Mouse (Mus musculus): ENCODE results near the gene Il17rc.
A peak's percentile ranks its signal among the peaks of the same experiment; 100 is the strongest.

Gene Il17rc

DNA sequence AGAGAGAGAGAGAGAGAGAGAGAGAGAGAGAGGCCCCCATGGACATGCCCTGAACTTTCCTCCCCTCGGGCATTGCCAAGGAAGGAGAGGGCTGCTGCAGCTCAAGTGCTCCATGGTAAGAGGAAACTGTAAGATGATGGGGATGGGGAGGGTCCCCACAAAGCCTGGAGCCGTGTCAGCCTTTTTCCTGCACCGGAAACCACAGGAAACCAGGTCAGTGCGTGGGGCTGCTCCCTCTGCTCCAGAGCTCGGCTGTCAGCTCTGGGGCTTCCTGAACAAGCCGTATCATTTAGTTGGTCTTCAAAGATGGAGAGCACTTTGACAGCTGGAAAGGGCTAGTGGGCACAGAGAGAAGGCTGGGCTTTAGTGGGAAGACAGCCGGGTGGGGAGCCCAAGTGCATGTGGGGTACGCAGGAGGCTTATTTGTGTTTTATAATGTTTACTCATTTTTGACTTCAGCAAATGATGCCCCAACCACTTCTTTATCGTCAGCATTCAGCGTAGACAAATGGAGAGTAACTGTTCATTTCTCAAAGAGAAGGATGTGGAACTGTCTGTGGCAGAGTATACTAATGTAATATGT, 13.2 kb upstream of the Il17rc start, which contains the start of gene Il17re:
Il17re (plus strand) TSS at position 533 of the 583 bp plus-strand sequence.
- no peak for DNase-seq

DNA sequence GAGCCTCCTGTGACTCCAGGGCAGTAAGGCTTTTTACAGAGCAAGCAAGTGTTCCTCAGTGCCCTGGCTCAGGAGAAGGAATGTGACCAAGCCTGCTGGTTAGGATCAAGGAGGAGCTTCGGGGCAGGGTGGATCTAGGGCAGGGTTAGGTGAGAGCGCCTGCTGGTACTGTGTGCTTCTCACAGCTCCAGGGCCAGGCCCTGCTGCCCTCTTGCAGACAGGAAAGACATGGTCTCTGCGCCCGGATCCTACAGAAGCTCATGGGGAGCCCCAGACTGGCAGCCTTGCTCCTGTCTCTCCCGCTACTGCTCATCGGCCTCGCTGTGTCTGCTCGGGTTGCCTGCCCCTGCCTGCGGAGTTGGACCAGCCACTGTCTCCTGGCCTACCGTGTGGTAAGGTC, 12.6 kb upstream of the Il17rc start:
- peak; percentile 59 for DNase-seq

DNA sequence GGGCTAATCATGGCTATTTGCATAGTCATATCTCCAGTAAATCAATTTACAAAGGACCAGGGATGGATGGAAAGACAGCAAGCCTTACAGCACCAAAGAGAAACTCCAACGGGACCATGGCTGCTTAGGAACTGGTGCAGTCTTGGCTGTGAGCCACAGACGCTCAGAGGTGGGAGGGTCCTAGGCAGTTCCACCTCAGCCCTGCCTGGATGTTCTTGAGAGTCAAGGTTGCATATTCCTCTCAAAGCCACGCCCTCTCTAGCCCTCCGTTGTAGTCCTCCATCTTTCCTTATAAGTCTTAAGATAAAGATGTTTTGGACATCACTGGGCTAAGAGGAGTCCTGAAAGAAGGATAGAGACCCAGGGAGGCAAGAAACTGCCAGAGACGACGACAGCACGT, 7.2 kb upstream of the Il17rc start:
- DNase-seq = no peak

DNA sequence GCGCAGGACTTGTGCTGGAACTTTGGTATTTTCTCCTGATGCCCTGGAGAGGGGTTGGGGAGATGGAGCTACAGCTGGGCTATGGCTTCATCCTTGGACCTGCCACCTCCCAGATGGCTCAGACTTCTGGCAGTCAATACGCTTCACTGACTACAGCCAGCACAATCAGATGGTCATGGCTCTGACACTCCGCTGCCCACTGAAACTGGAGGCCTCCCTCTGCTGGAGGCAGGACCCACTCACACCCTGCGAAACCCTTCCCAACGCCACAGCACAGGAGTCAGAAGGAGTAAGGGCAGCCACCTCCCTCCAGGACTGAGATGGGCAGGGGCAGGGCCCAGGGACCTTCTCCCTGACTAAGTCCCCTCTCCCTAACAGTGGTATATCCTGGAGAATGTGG, 5.6 kb upstream of the Il17rc start:
- DNase-seq = no peak

DNA sequence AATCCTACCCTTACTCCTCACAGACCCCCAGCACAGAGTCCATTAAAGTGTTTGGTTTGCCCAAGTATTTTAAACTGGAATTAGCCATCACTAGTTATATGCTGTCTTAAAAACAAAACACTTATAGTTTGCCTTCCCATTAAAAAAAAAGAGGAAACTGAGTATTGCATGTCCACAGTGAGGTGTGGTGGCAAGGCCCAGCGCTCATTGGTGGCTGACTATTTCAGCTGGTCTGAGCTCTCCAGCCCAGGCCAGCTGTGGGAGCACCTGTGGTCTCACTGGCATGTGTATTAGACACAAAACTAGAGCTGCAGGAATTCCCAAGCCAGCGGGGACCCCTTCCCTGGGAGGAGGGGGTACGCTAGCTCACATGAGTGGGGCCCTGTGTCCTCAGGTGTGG, 2.7 kb upstream of the Il17rc start:
- DNase-seq = no peak

DNA sequence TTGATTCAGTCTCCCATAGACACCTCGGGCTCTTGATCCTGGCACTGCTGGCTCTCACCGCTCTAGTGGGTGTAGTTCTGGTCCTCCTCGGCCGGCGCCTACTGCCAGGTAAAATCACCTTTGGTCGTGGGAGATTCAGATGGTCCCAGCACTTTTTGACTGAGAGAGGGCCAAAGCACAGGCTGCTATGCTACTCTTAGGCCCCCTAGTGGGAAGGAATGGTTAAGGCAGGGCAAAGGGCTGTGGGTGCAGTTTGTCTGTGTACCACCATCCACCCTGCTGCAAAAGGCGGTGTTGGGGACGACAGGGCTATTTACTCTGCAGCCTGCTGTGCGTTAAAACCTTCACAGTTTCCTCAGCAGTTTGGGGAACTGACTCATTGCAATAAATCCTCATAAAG, 2.2 kb upstream of the Il17rc start:
- DNase-seq = peak; percentile 80

DNA sequence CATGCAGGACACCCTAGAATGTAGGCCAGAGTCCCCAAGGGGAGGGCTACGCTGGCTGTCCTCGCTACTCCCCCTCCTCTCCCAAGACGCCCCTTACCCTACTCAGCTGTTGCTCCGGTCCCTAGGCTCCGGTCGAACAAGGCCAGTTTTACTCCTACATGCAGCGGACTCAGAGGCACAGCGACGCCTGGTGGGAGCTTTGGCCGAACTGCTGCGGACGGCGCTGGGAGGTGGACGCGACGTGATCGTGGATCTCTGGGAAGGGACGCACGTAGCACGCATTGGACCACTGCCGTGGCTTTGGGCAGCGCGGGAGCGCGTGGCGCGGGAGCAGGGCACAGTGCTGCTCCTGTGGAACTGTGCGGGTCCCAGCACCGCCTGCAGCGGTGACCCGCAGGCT, 1.8 kb upstream of the Il17rc start:
- peak; percentile 86 for DNase-seq

DNA sequence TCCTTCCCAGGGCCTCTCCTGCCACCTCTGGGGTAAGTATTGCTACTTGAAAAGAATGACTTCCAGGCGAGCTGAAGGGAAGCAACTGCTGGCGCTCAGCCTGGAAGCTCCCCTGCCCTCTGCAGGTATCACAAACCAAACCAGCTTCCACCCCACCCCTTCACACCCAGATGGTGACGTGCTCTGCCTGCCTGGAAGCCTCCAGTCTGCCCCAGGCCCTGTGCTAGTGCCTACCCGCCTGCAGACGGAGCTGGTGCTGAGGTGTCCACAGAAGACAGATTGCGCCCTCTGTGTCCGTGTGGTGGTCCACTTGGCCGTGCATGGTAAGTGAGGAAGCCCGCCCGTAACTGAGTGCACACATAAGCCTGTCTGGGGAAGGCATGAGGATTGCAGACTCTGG, 834 bp downstream of the Il17rc start:
- no peak for DNase-seq

DNA sequence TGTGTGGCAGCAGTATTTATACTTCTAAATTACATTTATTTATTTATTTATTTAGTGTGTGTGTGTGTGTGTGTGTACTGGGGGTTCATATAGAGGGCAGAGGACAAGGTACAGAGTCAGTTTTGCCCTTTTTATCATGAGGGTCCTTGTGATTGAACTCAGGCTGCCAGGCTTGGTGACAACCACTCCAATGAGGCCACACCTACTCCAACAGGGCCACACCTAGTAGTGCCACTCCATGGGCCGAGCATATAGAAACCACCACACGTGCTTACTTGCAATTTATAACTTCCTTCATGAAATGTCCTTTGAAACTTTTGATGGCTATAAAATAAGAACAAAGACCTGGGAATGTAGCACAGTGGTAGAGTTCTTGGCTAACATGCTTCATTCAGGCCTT, 2.0 kb downstream of the Il17rc start:
- DNase-seq = no peak

DNA sequence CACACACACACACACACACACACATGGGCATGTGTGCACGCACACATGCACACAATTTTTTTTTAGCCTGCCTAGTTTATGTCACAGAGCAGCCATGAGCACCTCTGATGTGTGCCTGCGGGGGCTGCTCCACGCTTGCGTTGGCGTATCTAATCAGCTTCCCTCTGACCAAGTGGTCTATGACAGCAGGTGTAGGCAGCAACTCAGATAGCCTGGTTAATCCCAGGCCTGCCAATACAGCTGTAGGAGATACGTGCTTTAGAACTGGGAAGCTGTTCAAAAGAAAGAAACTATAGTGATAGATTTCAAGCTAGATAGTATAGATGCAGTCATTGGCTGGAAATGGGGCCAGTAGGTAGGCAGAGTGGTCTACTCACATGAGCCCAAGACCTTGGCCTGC, 2.5 kb downstream of the Il17rc start:
- DNase-seq = no peak

DNA sequence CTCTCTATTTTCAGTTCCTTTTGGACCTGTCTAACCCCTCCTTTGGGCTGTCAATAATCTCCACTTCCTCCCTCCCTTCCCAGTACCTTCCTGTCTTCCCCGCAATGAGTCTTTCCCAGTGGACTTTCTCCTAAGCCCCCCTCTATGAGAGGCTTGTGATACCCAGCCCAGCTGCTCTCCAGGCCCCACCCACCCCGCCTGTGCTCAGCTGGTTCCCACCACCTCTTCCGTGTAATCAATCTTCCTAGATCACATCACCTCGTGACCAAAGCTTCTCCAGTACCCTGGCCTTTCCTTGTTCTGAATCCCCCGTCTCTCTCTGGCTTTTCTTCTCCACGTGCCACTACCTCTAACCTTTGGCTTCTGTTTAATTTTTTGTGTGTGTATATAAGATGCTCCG, 6.1 kb downstream of the Il17rc start:
- DNase-seq = no peak

DNA sequence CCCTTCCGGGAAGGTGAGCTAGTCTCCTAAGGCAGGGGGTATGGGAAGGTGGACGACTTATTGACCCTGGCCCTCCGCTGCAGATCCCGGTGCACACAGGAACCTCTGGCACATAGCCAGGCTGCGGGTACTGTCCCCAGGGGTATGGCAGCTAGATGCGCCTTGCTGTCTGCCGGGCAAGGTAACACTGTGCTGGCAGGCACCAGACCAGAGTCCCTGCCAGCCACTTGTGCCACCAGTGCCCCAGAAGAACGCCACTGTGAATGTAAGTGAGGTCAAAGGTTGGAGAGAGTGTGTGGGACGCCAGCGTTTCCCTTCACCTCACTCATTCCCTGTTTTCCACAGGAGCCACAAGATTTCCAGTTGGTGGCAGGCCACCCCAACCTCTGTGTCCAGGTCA, 7.7 kb downstream of the Il17rc start:
- DNase-seq = peak; percentile 30

DNA sequence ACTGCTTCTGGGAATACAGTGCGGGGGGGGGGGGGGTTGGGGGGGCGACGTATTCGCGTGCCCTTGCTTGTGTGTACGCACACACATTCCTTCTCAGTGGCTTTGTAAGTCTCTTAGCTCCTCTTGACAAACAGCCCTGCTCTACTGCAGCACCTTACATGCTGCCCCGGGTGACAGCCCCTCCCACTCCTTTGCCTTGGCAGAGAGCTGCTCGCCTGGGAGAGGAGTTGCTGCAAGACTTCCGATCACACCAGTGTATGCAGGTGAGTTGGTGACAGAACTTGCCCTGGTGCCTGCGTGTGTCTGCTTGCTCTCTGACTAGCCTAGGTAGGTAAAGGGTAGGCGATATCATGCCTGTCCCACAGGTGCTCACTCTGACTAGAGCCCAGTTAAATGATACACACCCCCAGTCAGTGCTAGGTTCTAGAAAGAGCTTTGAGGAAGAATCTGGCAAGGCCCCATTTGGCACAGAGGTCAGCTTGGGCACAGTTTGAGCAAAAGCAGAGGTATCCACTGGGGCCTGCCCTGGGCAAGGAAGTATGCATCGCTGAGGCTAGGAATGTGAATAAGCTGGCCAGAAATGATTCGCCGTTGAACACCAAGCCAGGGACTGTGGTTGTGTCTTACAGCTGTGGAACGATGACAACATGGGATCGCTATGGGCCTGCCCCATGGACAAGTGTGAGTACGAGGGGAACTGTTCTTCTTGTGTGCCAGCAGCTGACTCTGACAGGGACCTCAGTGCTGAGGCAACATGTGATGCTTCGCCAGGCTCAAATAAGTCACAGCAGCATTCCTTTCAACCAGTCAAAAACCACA, 9.5 kb downstream of the Il17rc start:
- DNase-seq = peak; percentile 60

DNA sequence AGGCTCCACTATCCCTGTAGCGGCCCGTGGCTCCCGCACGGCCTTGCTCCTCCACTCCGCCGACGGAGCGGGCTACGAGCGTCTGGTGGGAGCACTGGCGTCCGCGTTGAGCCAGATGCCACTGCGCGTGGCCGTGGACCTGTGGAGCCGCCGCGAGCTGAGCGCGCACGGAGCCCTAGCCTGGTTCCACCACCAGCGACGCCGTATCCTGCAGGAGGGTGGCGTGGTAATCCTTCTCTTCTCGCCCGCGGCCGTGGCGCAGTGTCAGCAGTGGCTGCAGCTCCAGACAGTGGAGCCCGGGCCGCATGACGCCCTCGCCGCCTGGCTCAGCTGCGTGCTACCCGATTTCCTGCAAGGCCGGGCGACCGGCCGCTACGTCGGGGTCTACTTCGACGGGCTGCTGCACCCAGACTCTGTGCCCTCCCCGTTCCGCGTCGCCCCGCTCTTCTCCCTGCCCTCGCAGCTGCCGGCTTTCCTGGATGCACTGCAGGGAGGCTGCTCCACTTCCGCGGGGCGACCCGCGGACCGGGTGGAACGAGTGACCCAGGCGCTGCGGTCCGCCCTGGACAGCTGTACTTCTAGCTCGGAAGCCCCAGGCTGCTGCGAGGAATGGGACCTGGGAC, 11.4 kb downstream of the Il17rc start:
- DNase-seq = peak; percentile 66

DNA sequence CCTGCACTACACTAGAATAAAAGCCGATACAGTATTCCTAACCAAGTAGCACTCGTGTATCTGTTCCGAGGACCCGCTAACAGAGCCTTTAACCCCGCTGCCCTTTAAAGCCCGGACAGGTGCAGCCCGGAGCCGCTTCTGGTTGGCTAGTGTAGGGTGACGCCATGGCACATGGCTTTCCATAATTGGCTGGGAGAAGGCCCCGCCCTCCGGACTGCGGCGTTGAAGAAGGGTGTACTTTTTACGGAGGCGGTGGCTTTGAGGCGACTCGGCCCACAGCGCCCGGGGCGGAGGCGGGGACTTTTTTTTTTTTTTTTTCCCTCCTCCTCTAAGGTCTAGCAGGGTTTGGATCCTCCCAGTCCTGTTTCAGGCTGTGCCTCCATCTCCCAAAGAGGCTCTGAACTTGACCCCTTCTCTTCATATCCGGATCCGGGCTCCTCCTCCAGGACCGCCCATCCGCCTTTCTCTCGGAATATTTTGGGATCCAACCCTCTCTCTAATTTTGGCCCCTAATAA, 11.9 kb downstream of the Il17rc start, which contains the start of gene Creld1:
Creld1 (plus strand) TSS at position 198 of the 516 bp plus-strand sequence.
- peak; percentile 95 for DNase-seq

DNA sequence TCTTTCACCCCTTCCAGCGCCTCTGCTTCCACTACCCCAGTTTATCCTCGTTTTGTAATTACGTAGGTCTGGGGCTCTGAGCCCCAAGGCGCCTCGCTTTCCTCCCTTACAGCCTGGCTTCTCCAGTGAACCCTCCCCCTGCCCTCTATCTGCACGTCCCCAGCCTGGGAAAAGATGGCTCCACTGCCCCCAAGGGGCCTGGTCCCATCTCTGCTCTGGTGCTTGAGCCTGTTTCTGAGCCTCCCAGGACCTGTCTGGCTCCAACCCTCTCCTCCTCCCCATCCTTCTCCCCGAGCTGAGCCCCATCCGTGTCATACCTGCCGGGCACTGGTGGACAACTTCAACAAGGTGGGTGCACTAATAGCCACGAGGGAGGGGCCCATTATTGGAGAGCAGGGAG, 12.5 kb downstream of the Il17rc start:
- DNase-seq = no peak

DNA sequence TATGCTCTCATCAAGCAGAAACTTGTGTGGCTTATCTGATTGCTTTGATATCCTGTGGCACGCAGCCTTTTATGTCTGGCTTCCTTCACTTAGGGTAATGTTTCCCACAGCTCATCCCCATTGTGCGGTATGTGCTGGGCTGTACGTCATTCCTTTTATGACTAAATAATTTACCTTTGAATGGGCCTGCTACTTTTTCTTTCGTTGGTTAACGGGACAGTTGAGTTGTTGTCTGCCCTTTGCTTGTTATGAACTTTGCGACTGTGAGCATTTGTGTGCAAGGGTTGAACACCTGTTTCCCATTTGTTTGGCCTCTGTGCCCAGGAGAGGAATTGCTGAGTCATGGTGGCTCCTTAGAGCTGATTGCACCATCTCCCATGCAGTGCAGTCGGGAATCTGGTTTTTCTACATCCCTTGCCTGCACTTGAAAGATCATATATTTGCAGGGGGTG, 15.9 kb downstream of the Il17rc start:
- DNase-seq = no peak

DNA sequence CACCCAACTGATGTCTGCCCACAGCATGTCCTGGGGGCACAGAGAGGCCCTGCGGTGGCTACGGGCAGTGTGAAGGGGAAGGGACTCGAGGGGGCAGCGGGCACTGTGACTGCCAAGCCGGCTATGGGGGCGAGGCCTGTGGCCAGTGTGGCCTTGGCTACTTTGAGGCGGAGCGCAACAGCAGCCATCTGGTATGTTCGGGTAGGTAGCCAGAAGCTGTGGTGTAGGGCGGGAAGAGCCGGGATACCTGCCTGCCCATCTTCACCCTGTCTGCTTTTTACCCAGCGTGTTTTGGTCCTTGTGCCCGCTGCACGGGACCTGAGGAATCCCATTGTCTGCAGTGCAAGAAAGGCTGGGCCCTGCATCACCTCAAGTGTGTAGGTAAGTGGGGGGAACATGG, 18.2 kb downstream of the Il17rc start:
- no peak for DNase-seq

DNA sequence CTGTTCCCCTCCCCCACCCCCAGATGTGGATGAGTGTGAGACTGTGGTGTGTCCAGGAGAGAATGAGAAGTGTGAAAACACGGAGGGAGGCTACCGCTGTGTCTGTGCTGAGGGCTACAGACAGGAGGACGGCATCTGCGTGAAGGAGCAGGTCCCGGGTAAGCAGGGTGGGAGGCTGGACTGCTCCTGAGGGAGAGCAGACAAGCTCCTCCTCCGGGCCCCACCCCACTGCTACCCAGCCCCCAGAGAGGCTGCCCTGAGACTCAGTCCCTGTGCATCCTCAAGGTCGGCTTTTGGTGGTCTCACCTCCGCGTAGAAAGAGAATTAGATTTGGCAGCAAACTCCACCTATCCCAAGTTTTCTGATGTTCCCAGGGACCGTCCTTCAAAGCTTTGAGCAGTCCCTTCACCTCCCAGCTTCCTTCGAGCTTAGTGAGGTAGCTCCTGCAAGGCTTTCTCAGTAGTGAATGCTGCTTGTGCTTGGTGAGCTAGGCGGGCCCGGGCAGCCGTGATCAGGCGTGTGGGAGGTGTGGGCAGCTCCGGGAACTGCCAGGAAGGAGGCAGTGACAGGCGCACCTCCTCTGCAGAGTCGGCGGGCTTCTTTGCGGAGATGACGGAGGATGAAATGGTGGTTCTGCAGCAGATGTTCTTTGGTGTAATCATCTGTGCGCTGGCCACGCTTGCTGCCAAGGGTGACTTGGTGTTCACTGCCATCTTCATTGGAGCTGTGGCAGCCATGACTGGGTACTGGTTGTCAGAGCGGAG, 21.1 kb downstream of the Il17rc start:
- DNase-seq = no peak

DNA sequence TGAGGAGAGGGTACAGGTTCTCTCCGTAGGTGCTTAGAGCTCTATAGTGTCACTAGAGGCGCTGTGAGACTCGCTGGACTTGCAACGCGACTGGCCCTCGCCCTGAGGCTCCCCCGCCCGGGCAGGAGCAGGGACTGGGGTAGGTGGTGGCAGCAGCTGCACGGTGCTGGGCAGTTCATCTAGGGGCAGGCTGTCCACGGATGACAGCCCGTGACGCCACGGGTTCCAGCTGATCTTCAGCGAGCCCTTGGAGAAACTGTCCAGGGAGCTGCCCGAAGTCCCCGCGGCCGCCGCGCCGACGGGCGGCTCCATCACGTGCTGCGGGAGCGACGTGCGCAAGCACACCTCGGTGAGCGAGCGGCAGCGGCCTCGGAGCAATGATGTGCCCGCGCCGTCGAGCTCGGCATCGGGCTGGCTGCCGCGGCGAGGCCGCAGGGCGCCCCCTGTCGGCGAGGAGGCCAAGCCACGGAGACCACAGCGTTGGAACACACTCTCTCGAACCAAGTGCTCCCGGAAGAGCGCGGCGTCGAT, 23.1 kb downstream of the Il17rc start:
- DNase-seq = peak; percentile 83

DNA sequence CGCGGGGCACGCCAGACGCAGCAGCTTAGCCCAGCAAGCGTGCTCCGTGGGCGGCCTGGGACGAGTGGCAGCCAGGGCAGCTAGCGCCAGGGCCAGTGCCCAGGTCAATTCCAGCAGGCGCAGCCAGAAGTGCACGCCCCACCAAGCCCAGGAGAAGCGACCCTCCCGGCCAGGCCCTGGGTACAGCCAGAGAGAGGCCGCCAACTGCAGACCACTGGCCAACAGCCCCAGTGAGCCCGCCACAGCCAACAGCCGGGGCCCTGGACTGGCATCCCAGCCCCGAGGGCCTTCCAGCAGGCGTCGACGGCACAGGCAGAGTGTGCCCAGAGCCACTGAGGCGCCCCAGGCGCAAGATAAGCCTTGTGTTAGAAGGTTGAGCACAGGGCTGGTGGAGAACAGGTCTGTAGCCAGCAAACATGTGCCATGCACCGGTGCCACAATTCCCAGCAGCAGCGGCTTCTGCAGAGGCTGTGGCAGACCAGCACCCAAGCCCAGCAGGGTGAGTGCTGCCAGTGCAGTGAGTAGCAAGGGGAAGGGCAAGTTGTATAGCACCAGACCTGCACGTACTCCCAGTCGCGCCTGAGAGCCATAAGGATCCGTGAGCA, 23.9 kb downstream of the Il17rc start:
- DNase-seq = no peak

DNA sequence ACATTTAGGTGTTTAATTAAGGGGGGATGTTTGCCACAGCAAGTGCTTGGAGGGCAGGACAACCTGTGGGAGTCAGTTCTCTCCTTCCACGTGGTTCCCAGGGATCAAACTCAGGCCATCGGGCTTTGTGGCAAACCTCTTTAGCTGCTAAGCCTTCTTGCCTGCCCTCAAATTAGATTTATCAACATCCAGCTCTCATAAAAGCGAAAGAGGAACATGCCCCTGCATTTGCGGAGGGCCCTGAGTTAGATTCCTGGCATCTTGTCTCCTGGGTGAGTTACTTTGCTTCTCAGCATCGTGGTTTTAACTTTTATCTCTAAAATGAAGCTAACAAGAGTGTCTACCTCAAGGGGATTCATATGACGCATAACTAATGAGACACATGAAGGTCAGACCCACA, 28.1 kb downstream of the Il17rc start:
- DNase-seq = no peak

All from kidney, adult 18-20 months (tissue).